Mouse (Mus musculus): ENCODE measurements at regions not wholly inside any gene's neighbourhood (a gene's known extent, or its start where the extent isn't known, plus 50 kb on each side); places are given as distances from the start of the nearest gene placed in this dataset.

GRCm38 (mm10) chr2:21267149-21267761 lies 61.7 kb downstream of the Thnsl1 start:
- TF ChIP-seq POLR2A (IDR thresholded peaks at IDR 0.05; ENCODE audit: control insufficient read depth, low read depth, low read length) (no peak), CTCF (IDR thresholded peaks at IDR 0.05; ENCODE audit: control insufficient read depth, insufficient read depth, insufficient replicate concordance, low read depth, low read length) (no peak)
